Comparison of ENCODE assay signal across 16 mouse cellular contexts in the genomic region with DNA sequence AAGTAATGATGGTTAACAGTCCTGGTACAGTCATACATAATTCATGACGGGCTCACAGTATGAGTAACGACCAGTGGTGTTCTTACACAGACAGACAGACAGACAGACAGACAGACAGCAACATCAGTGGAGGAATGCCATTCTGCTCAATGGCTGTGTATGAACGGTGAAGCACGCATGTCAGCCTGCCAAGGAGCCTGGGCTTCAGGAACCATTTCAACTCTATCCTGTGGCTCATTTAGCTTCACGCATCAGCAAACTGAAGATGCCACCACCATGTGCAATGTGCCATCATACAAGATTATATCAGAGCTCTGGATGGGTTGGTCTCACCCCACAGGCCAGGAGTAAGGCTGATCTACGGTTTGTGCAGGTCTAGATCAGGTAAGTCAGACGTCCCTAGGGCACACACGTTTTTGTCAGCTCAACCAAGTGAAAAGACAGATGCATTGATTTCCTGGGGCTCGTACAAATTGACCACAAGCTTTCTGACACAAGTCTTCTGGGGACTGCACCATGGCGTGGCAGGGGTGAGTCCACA.
"Had no signal": no experiment of that assay in that cellular context is flagged by ENCODE, and none has a peak within 500 bp of the region (broad histone marks: within the 10 kb centered on the region; RNA-seq: fewer than 3 reads in every experiment).

No protein-coding gene starts in this region.

- H3K4me1 ChIP-seq: liver, embryonic 13.5 days; liver, embryonic 15.5 days; lung, embryonic 15.5 days; stomach, embryonic 15.5 days had no signal

- H3K4me3 ChIP-seq: liver, embryonic 13.5 days; liver, embryonic 15.5 days; lung, embryonic 15.5 days; midbrain, embryonic 12.5 days; midbrain, embryonic 15.5 days; neural tube, embryonic 12.5 days; stomach, embryonic 15.5 days had no signal

- H3K36me3 ChIP-seq: liver, embryonic 13.5 days; liver, embryonic 15.5 days; lung, embryonic 15.5 days; midbrain, embryonic 12.5 days; midbrain, embryonic 15.5 days; neural tube, embryonic 12.5 days; stomach, embryonic 15.5 days had no signal

- DNase-seq: liver, embryonic 13.5 days; liver, postnatal 0 days; lung, adult 2 months; lung, postnatal 14 days; lung, postnatal 36 days; right cerebral cortex, postnatal 14 days; thymus, adult 2 months; thymus, postnatal 25 days; thymus, postnatal 4 days had no signal

- H3K9me3 ChIP-seq: lung, embryonic 15.5 days; midbrain, embryonic 12.5 days; midbrain, embryonic 15.5 days; neural tube, embryonic 12.5 days; stomach, embryonic 15.5 days had no signal

- H3K27me3 ChIP-seq: liver, embryonic 13.5 days; liver, embryonic 15.5 days; lung, embryonic 15.5 days; midbrain, embryonic 15.5 days; neural tube, embryonic 12.5 days; stomach, embryonic 15.5 days had no signal

- ATAC-seq: liver, postnatal 0 days; lung, postnatal 0 days; midbrain, embryonic 15.5 days had no signal
